8 mouse cellular contexts compared by ENCODE assay signal in genomic region chr7:28888701-28889161, GRCm38 (mm10). TPM values are rescaled to one million over a fixed set of nuclear protein-coding genes. Genes with fewer than 3 reads are reported as not detected.
DNase-seq lines count a peak whose midpoint lies in the region; ATAC-seq and TF ChIP-seq lines count a peak whose summit lies in the region.

No protein-coding gene starts in this region.

- peak overlapping the region; percentile 53 for H3K4me3 ChIP-seq in testis, adult 2 months (ENCODE audit: control insufficient read depth, low read depth, low read length)
- peak overlapping the region; percentile 42 for H3K4me3 ChIP-seq in limb, embryonic 13.5 days
- peak overlapping the region; percentile 40 for H3K4me3 ChIP-seq in stomach, embryonic 16.5 days (replicated peaks; ENCODE audit: low read length)

- no peaks in the 10 kb centered on the region; the same call in 1 of the 2 replicates for H3K27me3 ChIP-seq in testis, adult 2 months (ENCODE audit: control insufficient read depth, insufficient read depth, low read length)
- H3K27me3 ChIP-seq in limb, embryonic 13.5 days: peaks cover 61% of the 10 kb centered on the region
- H3K27me3 ChIP-seq in stomach, embryonic 16.5 days (ENCODE audit: control insufficient read depth, insufficient read depth, low read length): peaks cover 21% of the 10 kb centered on the region; the same call in 1 of the 2 replicates

- no peaks in the 10 kb centered on the region; the same call in 1 of the 2 replicates for H3K36me3 ChIP-seq in testis, adult 2 months (ENCODE audit: control insufficient read depth, insufficient read depth, low read length)
- H3K36me3 ChIP-seq in limb, embryonic 13.5 days: peaks cover 31% of the 10 kb centered on the region
- peaks cover 16% of the 10 kb centered on the region for H3K36me3 ChIP-seq in stomach, embryonic 16.5 days (ENCODE audit: control insufficient read depth, insufficient read depth, low read length)

- H3K4me2 ChIP-seq in limb, embryonic 13.5 days (replicated peaks): peak overlapping the region; percentile 65
- peak overlapping the region; percentile 64 for H3K4me2 ChIP-seq in stomach, embryonic 16.5 days (ENCODE audit: low read depth, low read length)

- H3K27ac ChIP-seq in testis, adult 2 months (ENCODE audit: control insufficient read depth, insufficient read depth, low read depth, low read length): no peak overlapping the region
- no peak overlapping the region; the same call in 1 of the 2 replicates for H3K27ac ChIP-seq in limb, embryonic 13.5 days
- H3K27ac ChIP-seq in stomach, embryonic 16.5 days (ENCODE audit: low read length): no peak overlapping the region

- WGBS in limb, embryonic 13.5 days: 2% methylated on average over 27 of the region's 27 CpGs
- WGBS in stomach, embryonic 16.5 days: 3% methylated on average over 27 of the region's 27 CpGs

- no peak for TF ChIP-seq POLR2A in testis, adult 2 months (IDR thresholded peaks at IDR 0.05; ENCODE audit: control insufficient read depth, low read depth, low read length)

- no peak for TF ChIP-seq CTCF in testis, adult 2 months (IDR thresholded peaks at IDR 0.05; ENCODE audit: control insufficient read depth, insufficient read depth, insufficient replicate concordance, low read depth, low read length)

- no peaks in the 10 kb centered on the region for H3K9me3 ChIP-seq in limb, embryonic 13.5 days
- no peaks in the 10 kb centered on the region for H3K9me3 ChIP-seq in stomach, embryonic 16.5 days (replicated peaks; ENCODE audit: control insufficient read depth, low read length)

- H3K9ac ChIP-seq in limb, embryonic 13.5 days: peak overlapping the region; percentile 53
- peak overlapping the region; percentile 56 for H3K9ac ChIP-seq in stomach, embryonic 16.5 days (ENCODE audit: low read length)

- peaks cover 8% of the 10 kb centered on the region for H3K4me1 ChIP-seq in testis, adult 2 months (ENCODE audit: control insufficient read depth, insufficient read depth, low read length)
- peaks cover 17% of the 10 kb centered on the region for H3K4me1 ChIP-seq in limb, embryonic 13.5 days
- H3K4me1 ChIP-seq in stomach, embryonic 16.5 days (ENCODE audit: control insufficient read depth, insufficient read depth, low read length): peaks cover 8% of the 10 kb centered on the region

- ATAC-seq in limb, embryonic 13.5 days (ENCODE audit: low FRiP score, low read depth): no peak
- peak; percentile 23; the same call in 1 of the 2 replicates for ATAC-seq in stomach, embryonic 16.5 days (ENCODE audit: insufficient read depth, low FRiP score)

- DNase-seq in cerebellum, postnatal 14 days: peak; percentile 51 to 69
- no peak for DNase-seq in cerebellum, adult 11-12 months
- no peak for DNase-seq in testis, postnatal 14 days (ENCODE audit: low spot score)
- no peak for DNase-seq in layer of hippocampus, adult 11-12 months (ENCODE audit: low spot score)
- no peak for DNase-seq in spleen, adult 12 weeks (ENCODE audit: low spot score)

RNA-seq across cellular contexts. Expression of gene Capn12, which starts 7.5 kb away (rescaled TPM):
- polyA plus RNA-seq in testis, adult 2 months (2012; rRNA removed): 0.14 and 0.17 TPM in 2 replicates
- 0.94 and 0.97 TPM in 2 replicates for polyA plus RNA-seq in limb, embryonic 13.5 days (2015; fragmentation: Nextera tagmentation; extraction: Ambion mirVana)
- 0.56 and 0.59 TPM in 2 replicates for polyA plus RNA-seq in stomach, embryonic 16.5 days (2015; fragmentation: Nextera tagmentation; extraction: Ambion mirVana)

RNA-seq across cellular contexts. Expression of gene Lgals7, which starts 25.1 kb away (rescaled TPM):
- polyA plus RNA-seq in testis, adult 2 months (2012; rRNA removed): 1.4 and 1.7 TPM in 2 replicates
- polyA plus RNA-seq in limb, embryonic 13.5 days (2015; fragmentation: Nextera tagmentation; extraction: Ambion mirVana): 7.6 and 10.3 TPM in 2 replicates
- polyA plus RNA-seq in stomach, embryonic 16.5 days (2015; fragmentation: Nextera tagmentation; extraction: Ambion mirVana): 5.8 and 9.9 TPM in 2 replicates

RNA-seq across cellular contexts. Expression of gene Lgals4, which starts 55.1 kb away (rescaled TPM):
- polyA plus RNA-seq in testis, adult 2 months (2012; rRNA removed): 13.8 and 17.5 TPM in 2 replicates
- 9.6 and 10.3 TPM in 2 replicates for polyA plus RNA-seq in limb, embryonic 13.5 days (2015; fragmentation: Nextera tagmentation; extraction: Ambion mirVana)
- 353 and 382 TPM in 2 replicates for polyA plus RNA-seq in stomach, embryonic 16.5 days (2015; fragmentation: Nextera tagmentation; extraction: Ambion mirVana)

Comparison
In these comparisons a context has a peak if more than half of its experiments do, and no peak if none do; other contexts are left out.
1. DNase-seq: peak in cerebellum, postnatal 14 days (2 of 2); none in cerebellum, adult 11-12 months (single experiment), testis, postnatal 14 days (single experiment), layer of hippocampus, adult 11-12 months (single experiment) and spleen, adult 12 weeks (single experiment).
2. RNA of gene Lgals4, which starts 55.1 kb away (polyA plus RNA-seq): 353 to 382 TPM in stomach, embryonic 16.5 days; 13.8 to 17.5 TPM in testis, adult 2 months and 9.6 to 10.3 TPM in limb, embryonic 13.5 days; every median in the first group is over 10 times any median in the second.
3. Peak in every context shown above with its lines, with median percentiles within 50 percentile points of each other: H3K4me3 ChIP-seq.